Mouse (Mus musculus) liver (tissue): ENCODE measurements around the gene Ucn2.

Experiments used
- DNase-seq: peaks from one replicate; pipeline ENCODE4 v3.0.0-alpha.2; 2020; ENCODE audit warnings: mixed read lengths

Ucn2 gene

DNA sequence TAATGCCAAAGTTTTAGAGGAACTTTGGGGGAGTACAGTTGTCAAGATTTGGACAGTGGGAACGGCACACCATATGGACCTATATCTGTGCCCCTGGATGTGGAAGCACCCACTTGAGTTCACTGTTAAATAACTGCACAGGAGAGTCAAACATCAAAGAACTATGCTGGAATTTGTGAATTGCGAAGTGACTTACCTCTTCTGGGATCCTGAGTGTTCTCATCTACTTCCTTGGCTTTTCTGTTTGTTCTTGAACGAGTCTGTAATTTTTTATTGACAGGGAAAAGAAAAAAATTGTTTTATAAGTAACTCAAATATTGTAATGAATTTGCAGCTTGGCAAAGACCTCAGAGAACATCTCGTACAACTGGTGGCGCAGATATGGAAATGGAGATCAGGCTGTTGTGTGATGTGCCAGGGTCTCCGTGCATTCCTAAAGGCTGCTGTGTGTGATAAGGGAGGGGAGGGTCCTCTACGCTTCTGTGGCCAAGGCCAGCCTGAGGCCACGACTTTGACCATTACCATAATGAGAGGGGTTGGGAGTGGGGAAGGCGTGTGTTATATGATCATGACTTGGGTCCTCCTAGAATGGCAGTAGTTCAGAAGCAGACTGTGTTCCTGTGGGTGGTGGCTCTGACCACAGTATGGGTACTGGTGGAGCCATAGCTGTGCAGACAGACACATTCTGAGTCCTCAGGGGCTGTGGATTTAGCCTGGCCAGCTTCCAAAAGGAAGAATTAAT, 7.0 kb downstream of the Ucn2 start:
- no peak for DNase-seq

DNA sequence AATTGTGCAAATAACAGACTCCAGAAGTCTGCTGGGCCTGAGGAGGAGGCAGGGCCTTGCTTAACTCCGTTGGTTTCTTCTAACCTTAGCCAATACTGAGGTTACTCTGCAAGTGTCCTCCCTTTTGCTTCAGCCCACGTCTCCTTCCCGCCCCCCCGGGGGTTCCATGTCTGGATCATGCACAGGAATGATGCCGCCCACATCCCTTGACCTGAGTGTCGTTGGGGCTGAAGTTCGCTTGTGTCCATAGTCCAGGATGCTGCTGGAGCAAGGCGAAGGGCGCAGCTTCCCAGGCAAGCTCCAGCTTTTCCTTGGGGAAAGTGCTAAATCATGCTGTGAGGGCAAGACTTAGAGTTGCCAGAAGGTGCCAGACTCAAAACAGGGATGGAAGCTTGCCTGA, 10.6 kb downstream of the Ucn2 start:
- no peak for DNase-seq

DNA sequence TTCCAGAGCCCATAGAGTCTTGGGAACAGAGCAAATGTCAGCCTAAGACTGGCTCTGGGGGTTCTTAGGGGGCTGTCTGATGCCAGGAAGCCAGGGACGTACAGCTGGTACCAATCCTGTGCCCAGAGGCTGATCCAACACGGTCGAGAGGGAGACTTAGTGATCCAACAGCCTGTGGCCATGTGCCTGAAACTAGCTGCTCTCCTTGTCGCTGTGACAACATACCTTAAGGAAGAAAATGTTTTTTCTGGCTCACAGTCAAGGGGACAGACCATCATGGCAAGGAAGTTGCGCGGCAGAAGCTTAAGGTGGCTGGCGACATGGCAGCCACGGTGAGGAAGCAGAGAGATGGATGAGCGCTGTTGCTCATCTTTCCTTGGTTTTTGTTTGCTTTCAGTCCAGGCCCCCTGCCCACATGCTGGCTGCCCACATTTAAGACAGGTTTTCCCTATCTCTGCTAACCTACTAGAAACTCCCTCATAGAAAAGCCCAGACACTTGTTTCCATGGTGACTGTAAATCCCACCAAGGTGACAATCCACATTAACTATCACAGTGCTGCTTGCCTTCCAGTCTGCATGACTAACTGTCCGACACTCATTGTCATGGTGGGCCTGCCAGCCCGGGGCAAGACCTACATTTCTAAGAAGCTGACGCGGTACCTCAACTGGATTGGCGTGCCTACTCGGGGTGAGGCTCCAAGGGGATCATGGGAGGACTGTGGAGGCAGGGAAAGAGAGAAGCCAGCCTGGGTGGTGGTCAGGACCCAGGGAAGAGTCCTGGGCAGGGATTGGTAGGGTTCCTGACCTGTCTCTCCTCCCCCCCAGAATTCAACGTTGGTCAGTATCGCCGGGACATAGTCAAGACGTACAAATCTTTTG, 12.7 kb downstream of the Ucn2 start:
- no peak for DNase-seq

DNA sequence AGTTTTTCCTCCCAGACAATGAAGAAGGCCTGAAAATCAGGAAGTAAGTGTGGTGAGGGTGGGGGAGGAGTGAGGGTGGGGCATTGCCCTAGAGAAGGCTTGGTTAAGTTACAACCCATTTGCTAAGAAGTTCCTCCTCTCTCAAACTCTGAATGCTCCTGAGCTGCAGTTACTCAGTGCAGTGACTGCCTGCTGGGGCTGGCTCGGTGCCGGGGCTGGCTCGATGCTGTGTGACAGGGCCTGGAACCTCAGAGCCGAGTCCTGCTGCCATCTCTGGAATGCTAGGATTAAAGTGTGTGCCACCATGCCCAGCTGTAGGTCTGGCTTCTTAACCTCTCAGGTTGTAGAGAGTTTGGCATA, 13.3 kb downstream of the Ucn2 start:
- no peak for DNase-seq

DNA sequence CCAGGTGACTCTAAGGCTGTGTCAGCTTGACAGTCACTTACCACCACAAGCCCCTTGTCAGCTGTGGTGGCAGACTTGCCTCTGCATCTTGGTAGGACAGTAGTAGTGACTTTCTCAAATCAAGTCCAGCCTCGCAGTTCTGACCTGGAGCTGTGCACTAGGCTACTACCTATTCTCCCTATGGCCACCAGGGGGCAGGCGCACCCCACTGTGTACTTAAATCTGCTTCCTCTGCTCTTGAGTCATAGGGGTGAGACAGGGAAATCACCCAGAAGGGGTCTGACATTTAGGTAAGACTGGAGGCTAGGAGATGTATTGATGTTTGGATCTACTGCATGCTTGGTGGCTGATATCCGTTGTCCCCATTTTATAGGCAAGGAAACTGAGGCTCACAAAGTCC, 14.9 kb downstream of the Ucn2 start:
- DNase-seq, result peak; percentile 66

DNA sequence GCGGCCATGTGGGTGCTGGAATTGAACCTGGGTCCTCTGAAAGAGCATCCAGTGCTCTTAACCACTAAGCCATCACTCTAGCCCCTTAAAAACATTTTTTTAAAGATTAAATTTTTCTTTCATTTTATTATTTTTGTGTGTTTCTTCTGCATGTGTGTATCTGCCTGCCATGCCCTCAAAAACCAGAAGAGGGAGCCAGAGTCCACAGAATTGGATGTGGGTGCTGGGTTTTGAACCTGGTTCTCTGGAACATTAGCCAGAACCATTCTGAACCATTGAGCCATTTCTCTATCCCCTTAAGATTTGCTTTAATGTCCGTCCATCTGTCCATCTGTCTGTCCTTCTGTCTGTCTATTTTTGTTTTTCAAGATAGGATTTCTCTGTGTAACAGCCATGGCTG, 17.4 kb downstream of the Ucn2 start:
- peak; percentile 63 for DNase-seq

DNA sequence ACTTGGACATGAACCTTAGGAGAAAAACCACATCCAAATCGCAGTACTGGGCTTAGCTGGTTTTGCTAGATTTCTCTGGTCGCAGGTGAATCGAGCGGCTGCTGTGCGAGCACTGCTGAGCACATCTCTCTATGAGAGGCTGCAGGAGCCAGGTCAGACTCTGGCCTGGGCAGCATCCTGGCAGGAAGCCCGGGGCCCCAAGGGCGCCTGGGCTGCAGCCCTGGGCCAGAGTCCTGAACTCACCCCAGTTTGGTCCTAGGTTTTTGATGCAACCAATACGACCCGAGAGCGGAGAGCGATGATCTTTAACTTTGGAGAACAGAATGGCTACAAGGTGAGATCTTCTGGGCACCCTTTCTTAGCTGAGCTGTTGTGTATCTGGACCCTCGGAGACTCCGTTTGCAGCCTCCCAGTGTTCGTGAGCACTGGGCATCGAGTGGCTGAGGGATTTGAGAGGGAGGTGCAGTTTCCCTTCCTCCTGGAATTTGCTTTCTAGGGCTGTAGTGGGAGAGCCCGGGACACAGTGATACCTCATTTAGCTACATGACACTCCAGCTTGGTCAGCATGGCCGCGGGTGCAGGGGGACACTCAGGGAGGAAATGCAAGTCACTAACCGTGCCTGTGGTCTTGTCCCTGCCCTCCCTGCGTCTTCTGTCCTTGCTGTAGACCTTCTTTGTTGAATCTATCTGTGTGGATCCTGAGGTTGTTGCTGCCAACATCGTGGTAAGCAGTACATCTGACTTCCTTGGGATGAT, 21.4 kb downstream of the Ucn2 start:
- no peak for DNase-seq

DNA sequence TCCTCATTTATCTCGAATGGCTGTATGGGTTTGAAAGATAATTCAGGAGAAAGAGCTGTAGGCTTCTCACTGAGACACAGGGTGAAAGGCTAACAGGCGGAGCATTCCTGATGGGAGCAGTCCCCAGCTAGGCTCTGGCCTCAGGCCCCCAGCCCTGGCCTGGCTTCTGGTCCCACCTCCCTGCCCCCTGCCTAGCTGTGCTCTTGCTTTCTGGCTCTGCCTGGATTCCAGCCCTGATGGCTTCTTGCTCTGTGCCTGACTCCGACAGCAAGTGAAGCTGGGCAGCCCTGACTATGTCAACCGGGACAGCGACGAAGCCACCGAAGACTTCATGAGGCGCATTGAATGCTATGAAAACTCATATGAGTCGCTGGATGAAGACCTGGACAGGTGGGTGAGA, 22.3 kb downstream of the Ucn2 start:
- no peak for DNase-seq

DNA sequence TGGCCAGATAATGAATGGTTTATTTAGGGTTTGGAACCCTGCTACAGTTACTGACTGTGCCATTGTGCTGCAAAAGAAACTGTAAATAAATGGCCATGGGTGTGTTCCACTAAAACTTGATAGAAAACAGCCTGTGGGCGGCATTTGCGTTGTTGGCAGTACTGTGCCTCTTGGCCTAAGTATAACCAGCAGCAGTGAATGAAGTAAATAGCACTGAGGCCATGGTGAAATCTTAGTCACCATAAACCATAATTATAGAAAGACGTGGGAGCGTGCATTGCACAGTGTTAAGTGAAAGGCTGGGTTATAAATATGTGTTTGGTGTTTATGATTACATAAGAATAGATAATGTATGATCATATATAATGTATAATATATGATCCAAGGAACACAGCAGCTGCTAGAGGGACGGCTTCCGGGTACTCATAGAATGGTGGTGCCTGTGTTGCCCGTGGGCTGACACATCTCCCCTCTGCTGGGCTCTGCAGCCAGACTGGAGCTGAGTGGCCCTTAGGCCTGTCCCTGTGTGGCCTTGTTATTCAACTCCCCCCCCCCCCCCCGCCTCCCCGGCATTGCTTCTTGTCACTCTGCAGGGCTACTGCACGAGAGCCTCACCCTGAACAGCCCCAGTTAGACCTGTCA, 23.3 kb downstream of the Ucn2 start:
- DNase-seq, result no peak

DNA sequence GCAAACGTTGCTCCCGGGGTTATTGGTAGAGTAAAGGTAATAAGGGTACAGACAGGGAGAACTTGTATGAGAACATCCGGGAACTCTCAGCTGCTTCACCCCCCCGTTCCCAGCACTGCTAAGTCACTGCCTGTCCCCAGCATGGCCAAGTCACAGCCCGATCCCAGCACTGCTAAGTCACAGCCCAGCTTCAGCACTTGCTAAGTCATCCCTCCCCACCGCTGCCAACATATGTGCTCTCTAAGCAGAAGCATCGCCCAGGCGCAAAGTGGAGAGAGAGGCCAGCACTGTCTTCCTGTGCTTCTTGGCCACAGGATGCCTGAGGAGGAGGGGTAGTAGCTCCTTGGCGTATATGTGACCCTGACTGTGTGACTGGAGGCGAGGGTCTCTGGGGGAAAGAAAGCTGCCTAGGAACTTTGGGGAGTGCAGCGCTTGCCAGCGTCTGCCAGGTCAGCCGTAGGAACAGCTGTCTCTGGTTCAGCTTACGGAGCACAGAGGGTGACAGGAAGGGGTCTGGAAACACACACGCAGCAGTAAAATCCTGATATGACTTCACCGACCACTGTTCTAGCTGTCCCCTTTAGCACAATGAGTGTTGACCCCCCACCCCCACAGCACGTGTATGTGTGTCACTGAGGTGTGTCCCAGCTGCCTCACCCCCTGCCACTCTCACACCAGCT, 24.0 kb downstream of the Ucn2 start:
- peak; percentile 72 for DNase-seq

DNA sequence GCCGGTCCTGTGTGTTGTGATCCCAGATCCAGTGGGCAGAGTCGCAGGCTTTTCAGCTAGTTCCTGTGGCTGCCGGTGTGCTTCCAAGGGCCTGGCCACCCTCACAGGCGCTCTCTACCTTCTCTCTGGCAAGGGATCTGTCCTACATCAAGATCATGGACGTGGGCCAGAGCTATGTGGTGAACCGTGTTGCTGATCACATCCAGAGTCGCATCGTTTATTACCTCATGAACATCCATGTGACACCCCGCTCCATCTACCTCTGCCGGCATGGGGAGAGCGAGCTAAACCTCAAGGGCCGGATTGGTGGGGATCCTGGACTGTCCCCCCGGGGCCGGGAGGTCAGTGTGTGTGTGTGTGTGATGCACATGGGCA, 24.5 kb downstream of the Ucn2 start:
- no peak for DNase-seq

DNA sequence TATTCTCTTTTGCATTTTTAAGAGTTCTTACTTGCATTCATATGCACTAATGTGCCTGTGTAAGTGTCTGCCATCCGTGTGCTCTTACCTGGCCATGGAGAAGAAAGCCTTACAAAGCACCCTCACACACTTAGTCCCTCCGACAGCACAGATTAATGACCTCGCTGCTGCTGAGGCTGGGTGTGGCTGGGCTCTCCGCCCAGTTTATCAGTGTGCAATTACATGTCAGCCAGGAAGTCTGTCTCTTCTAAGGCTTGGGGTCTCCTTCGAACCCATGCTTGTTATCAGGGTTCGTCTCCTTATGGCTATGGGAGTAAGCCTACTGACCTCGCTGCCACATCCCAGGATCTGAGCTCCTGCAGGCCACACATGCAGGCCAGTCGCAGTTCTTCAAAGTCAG, 29.6 kb downstream of the Ucn2 start:
- peak; percentile 65 for DNase-seq

DNA sequence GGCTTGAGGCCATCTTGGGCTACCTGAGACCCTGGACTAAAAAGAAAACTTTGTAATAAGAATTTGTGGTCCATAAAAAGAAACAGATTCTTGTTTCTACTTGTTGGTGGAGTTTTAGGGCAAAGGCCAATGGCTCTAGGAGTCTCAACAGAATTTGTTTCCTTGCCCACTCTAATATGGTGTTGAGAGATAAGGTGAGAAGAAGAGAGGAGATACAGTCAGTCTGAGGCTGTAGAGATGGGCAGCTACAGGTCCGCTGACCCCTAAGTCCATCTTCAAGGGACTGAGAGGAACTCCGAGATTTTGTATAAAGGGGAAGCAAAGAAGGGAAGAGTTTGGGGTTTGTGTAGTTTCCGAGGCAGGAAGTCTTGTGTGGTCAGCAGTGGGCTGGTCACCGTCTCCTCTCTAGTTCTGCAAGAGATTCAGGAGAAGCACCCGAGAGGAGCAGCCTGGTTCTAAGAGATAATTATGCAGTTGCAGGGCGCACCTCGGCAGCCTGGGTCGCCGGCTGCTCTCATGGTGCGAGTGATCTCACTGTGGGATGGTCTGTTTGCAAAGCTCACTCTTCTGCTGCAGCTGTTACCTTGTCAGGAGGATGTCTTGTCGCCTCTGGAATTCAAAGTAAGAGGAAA, 31.3 kb downstream of the Ucn2 start:
- DNase-seq, result peak; percentile 66

DNA sequence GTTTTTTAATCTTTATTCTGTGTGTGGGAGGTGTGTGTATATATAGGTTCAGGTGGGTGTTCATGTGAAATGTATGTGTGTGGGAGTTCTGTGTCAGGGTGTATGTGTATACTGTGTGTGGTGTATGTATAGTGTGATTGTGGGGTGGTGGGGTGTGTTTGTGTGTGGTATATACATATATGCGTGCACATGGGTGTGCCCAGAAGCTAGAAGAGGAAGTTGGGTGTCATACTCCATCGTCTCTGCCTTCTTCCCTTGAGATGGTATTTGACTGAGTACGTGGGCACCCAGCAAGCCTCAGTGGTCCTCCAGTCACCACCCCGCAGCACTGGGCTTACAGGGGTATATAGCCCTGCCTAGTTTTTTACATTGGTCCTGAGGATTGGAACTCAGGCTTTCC, 35.6 kb downstream of the Ucn2 start:
- DNase-seq, result no peak

DNA sequence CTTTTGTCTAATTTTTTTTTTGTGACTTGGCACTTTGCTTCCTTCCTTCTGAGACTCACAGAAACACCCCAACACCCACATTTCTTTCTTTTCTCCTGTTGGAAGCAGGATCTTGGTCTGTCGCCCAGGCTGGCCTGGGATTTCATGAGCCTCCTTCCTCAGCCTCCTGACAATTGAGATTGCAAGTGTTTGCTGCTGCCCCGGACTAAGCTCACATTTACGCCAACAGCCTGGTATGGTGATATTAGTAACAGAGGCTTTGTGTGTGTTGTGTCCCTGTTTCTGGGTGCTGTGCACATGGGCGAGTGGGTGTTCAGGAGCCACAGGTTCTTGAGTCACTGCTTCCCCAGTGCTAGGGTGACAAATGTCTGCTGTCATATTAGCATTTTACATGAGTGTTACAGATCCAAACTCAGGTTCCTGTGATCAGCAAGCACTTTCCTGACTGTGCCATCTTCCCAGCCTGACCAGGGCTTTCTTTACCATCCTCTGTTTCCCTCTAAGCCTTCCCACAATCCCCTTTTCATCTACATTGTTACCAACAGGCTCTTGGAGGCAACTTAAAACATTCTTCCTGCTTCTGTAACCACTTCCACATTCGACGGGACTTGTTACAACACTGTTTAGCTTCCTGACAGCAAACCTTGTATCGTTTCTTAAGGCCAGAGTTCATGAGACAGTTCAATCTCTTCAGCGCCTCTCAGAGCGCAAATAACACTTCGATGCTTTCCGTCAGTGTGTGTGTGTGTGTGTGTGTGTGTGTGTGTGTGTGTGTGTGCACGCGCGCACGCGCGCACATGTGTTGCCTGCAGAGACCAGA, 37.3 kb downstream of the Ucn2 start:
- no peak for DNase-seq

DNA sequence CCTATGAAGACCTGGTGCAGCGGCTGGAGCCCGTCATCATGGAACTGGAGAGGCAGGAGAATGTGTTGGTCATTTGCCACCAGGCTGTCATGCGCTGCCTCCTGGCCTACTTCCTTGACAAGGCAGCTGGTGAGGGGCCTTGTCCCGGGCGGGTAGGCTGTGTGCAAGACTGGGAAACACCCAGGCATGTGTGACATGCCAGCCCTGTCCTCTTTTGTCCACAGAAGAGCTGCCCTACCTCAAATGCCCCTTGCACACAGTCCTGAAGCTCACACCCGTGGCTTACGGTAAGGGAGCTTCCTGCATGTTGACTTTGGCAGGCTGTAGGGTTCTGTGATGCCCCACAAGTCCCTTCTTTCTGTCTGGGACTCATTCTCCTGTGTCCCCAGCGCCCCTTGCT, 41.7 kb downstream of the Ucn2 start:
- DNase-seq, result no peak

DNA sequence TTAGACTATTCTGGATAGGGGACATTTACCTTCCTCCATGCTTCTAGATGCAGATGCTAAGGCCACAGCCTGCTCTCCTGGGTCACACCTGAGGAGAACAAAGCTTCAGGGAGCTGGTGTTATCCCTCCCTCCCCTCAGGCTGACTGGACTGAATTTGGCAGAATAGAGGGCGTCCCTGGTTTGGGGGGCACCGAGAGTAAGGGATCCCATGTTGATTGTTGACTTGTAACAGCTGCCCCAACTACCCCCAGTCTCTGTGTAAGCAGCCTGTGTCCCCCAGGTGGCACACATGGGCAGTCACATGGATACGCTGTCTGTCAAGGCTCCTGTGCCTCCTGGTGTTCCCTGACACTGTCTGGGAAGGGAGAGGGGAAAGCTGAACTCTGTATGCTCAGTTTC, 42.6 kb downstream of the Ucn2 start:
- DNase-seq, result no peak

DNA sequence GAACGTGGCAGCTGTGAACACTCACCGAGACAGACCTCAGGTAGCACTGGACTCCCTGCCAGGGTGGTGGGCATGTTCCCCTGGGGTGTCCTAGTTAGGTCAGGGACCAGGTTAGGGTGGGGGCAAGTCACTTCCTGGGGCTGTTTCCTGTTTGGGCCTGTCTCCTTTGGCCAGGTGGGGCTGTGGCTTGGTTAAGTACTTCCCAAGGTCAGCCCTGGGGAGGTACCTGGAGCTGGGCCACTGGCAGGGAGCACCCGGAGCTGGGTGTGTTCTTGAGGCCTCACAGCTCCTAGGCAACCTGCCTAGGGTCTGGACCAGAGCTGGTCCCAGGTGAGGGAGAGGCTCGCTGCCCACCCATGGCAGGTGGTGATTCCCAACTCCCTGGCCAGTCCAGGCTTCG, 43.1 kb downstream of the Ucn2 start:
- DNase-seq, result no peak

DNA sequence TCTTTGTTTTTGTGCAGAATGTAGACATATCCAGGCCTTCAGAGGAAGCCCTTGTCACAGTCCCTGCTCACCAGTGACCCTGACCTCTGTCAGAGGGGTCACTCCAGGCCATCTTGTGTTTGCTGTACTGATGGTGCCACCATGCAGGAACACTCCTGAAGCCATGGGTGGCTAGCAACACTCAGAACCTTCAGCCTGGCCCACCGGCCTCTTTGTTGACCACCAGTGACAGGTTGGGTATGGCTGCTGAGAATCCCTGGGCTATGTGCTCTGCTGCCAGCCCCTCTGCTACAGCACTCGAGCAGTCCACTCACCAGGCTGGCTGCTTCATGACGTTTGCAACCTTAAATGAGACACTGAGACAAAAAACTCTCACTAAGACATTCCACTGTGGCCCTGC, 44.5 kb downstream of the Ucn2 start:
- DNase-seq, result no peak

DNA sequence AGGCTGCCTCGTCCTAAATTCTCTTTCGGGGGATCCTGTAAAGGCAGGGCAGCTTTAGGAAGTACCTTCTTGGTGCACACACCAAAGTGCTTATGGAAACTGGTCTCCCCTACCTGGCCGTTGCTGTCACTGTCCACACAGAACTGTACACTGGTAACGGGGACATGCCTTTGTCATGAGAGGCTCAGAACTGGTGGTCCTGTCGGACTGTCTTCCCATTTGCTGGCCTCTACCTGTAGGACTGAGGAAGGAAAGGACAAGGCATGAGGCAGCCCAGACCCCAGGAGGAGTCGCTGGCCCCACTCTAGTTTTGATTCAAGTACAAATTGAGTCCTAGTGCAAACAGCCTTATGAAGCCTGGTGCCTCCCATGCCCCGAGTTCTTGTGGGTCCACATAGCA, 45.2 kb downstream of the Ucn2 start:
- no peak for DNase-seq

DNA sequence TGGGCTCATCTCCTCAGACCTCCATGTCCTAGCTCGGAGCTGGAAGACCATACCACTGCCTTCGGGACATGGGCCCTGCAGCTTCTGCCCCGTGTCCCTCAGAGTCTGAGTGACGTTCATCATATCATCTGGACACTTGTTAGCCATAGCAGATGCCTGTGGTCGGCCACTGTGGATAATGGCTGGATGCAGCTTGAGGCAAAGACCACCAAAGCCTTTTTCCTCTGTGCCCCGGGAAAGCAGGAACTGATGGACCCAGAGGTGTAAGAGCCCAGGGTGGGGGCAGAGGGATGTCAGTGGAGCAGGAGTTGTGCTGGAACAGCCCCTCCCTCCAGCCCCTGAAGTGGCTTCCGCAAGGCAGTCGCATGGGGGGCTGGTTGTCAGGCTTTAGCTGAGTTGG, 45.9 kb downstream of the Ucn2 start:
- DNase-seq, result no peak
